Mouse (Mus musculus): ENCODE measurements around the gene Lrrc25.

Gene Lrrc25

DNA sequence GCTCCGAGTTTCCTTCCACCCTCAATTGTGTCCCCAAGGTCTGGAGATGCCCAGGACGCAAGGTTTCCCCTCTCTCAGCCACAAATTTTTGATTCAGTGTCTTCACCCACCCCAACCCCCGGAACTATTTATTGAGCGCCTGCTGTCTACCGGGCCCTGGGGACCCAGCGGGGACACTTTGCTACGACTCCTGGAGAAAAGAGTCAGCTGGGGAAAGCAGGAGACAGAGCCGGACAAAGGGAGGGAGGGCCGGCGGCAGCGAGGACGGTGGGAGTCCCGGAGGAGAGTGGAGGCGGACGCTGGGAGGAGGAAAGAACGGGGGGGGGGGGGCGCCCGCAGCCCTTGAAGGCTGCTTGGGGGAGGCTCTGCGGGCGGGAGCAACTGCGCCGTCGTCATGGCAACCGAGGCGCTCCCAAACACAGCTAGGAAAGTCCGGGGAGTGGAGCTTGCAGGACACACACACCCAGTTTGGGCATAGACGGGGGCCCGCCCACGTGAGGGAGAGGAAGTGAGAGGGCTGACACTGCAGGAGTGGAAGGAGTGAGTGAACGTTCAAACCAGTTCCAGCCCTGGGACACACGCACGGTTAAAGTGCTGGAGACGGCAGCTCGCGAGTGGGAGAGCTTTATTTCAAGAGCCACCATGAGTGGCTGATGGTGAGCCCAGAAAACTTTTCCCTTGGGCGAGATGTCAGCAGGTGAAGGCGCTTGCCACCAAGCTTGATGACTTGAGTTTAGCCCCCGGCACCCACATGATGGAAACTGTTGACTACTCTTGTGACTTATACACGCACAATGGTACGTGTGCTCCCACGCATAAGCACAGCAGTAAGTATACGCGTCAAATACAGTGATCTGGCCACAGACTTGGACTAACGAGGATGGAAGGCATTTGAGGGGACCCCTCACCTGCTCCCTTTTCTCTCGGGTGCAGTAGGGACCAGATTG, 5.8 kb upstream of the Lrrc25 start:
- in situ Hi-C loops (cut with MboI; ENCODE audit: low pct_unique_long_range_greater_than_20kb in 1 of 2, low sequenced_read_pairs in 2 of 2, unreplicated experiment in 1 of 2), result no loop called here

- in situ Hi-C loops (cut with MboI; ENCODE audit: low pct_unique_long_range_greater_than_20kb in 1 of 2, low sequenced_read_pairs in 2 of 2, unreplicated experiment in 1 of 2), result no loop called here
Observed at GRCm38 (mm10) chr8:70610796-70611771, 4.9 kb upstream of the Lrrc25 start.

DNA sequence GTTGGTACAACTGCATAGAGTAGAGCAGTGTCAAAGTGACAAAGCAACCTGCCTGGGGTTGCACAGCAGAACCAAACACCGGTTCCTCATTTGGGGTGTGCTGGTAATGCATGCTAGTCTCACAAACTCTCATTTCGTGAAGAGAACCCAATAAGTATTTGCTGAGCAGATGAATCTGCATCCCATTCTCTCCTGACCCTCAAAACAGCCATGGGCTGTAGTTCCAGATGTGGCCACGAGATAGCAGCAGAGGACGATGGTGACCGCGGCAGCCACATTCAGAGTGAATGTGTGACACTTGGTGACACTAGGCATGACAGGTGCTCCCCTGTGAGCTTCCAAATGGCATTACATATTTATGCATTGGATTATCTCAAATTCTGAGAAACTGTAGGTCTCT, 4.1 kb upstream of the Lrrc25 start:
- in situ Hi-C loops (cut with MboI; ENCODE audit: low pct_unique_long_range_greater_than_20kb in 1 of 2, low sequenced_read_pairs in 2 of 2, unreplicated experiment in 1 of 2), result no loop called here

- in situ Hi-C loops (cut with MboI; ENCODE audit: low pct_unique_long_range_greater_than_20kb in 1 of 2, low sequenced_read_pairs in 2 of 2, unreplicated experiment in 1 of 2), result no loop called here
Observed at GRCm38 (mm10) chr8:70613763-70614162, 2.2 kb upstream of the Lrrc25 start.

GRCm38 (mm10) chr8:70614469-70614868, 1.5 kb upstream of the Lrrc25 start:
- in situ Hi-C loops (cut with MboI; ENCODE audit: low pct_unique_long_range_greater_than_20kb in 1 of 2, low sequenced_read_pairs in 2 of 2, unreplicated experiment in 1 of 2), result no loop called here

DNA sequence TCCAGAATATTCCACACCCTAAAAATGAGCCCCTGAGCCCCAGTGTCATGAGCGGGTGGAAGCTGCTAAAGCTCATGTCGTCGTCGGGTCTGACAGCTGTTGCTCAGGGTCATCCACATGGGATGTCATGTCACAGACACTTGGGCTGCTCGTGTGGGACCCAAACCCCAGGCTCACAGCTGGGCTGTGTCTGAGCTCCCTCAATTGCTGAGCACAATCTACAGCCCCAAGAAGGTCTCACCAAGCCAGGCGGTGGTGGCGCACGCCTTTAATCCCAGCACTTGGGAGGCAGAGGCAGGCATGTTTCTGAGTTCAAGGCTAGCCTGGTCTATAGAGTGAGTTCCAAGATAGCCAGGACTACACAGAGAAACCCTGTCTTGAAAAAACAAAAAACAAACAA, 674 bp upstream of the Lrrc25 start:
- in situ Hi-C loops (cut with MboI; ENCODE audit: low pct_unique_long_range_greater_than_20kb in 1 of 2, low sequenced_read_pairs in 2 of 2, unreplicated experiment in 1 of 2), result no loop called here

- in situ Hi-C loops (cut with MboI; ENCODE audit: low pct_unique_long_range_greater_than_20kb in 1 of 2, low sequenced_read_pairs in 2 of 2, unreplicated experiment in 1 of 2), result no loop called here
Observed at GRCm38 (mm10) chr8:70616645-70617044, 690 bp downstream of the Lrrc25 start.

- in situ Hi-C loops (cut with MboI; ENCODE audit: low pct_unique_long_range_greater_than_20kb in 1 of 2, low sequenced_read_pairs in 2 of 2, unreplicated experiment in 1 of 2), result no loop called here
Observed at GRCm38 (mm10) chr8:70617985-70618384, 2.0 kb downstream of the Lrrc25 start.

DNA sequence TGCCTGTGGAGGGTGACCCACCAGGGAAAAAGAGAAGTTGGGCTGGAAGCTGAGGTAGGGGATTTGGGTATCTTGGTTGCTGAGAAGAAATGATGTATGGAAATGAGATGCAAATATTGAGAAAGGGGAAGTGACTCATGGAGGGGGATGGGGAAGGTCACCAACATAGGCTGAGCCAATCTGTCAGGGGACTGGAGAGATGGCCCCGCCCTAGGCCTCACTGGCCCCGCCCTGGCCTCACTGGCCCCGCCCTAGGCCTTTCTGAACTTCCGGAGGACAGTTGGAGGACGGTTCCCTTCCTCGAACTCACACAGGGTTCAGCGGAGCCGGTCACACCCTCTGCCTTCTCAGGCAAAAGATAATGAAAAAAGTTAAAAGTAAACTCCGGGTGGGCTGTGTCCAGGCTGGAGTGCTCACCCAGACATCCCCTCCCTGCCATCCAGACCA, 3.0 kb downstream of the Lrrc25 start:
- in situ Hi-C loops (cut with MboI; ENCODE audit: low pct_unique_long_range_greater_than_20kb in 1 of 2, low sequenced_read_pairs in 2 of 2, unreplicated experiment in 1 of 2), result no loop called here

GRCm38 (mm10) chr8:70622220-70622619, 6.3 kb downstream of the Lrrc25 start:
- in situ Hi-C loops (cut with MboI; ENCODE audit: low pct_unique_long_range_greater_than_20kb in 1 of 2, low sequenced_read_pairs in 2 of 2, unreplicated experiment in 1 of 2), result no loop called here

DNA sequence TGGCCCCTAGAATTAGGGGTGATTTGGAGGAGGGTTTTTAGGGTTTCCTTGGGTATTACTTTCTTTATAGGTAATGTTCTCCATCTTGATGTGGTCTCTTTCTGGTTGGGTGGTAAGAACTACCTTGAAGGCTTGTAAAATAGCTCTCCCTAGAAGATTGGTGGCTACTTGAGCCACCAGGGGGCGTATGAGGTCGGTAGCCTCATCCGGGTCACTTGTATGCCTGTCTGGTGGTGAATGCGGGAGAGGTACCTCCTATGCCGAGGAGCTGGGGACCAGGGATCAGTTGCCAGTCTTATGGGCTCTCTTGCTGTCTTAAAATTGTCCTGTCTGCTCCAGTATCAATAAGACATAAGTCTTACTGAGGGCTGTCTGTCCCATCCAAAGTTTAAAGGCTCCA, 9.1 kb downstream of the Lrrc25 start:
- in situ Hi-C loops (cut with MboI; ENCODE audit: low pct_unique_long_range_greater_than_20kb in 1 of 2, low sequenced_read_pairs in 2 of 2, unreplicated experiment in 1 of 2), result no loop called here

GRCm38 (mm10) chr8:70627041-70627440, 11.1 kb downstream of the Lrrc25 start:
- in situ Hi-C loops (cut with MboI; ENCODE audit: low pct_unique_long_range_greater_than_20kb in 1 of 2, low sequenced_read_pairs in 2 of 2, unreplicated experiment in 1 of 2), result no loop called here

DNA sequence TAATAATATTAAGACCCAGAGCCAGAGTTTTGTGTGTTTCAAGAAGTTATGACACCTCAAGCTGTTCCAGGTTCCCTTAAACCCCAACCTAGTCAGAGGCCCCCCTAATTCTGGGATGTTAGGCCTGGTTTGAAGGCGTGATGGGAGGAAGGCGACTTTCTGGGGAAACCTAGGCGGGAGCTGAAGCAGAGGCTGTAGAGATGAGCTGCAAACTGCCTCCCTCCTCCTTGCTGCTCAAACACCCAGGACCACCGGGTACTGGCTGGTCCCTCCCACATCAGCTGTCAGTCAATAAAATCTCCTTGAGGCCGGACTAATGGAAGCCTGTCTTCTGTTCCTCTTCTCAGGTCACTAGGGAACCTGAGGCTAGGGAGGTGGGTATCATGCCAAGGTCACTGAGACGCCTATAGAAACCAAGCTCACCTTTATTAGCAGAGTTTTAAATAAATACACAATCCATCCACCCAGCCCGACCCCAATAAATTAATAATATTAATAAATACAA, 13.1 kb downstream of the Lrrc25 start:
- in situ Hi-C loops (cut with MboI; ENCODE audit: low pct_unique_long_range_greater_than_20kb in 1 of 2, low sequenced_read_pairs in 2 of 2, unreplicated experiment in 1 of 2), result no loop called here

GRCm38 (mm10) chr8:70629574-70630531, 13.9 kb downstream of the Lrrc25 start:
- in situ Hi-C loops (cut with MboI; ENCODE audit: low pct_unique_long_range_greater_than_20kb in 1 of 2, low sequenced_read_pairs in 2 of 2, unreplicated experiment in 1 of 2), result no loop called here

DNA sequence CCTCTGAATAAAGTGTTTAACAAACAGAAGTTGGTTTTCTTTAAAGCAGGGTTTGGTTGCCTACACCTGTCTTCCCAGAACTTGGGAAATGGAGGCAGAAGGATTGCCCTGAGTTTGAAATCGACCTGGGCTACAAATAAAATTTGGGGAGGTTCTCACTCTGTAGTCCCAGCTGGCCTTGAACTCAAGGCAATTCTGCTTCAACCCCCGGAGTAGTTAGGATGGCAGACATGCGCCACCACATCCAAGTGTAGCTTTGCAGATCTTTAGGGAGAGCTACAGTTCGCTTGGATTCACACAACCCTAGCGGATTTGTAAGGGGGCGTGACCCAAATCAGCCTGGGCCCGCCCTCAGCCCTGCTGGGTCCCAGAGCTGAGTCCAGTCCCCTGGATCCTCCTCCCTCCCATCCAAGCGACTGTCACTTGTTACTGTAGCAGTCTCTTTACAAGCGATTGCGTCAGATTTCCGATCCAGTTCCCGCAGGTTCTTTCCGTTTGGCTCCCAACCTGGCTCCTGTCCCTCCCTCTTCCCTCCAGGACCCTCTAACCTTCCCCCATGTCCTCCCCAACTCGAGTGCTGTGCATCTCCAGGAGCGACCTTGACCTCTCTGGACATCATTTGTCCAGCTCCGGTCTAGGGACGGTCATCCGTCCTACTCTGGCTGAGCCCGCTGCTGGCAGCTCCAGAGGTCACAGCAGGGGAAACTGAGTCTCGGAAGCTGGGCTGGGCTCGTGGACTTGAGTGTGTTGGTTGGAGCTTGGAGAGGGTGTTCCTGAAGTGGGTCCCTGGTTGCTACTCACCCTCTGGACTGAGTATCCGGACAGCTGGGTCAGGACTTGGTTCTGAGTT, 14.8 kb downstream of the Lrrc25 start:
- in situ Hi-C loops (cut with MboI; ENCODE audit: low pct_unique_long_range_greater_than_20kb in 1 of 2, low sequenced_read_pairs in 2 of 2, unreplicated experiment in 1 of 2), result no loop called here

GRCm38 (mm10) chr8:70631436-70631835, 15.5 kb downstream of the Lrrc25 start:
- in situ Hi-C loops (cut with MboI; ENCODE audit: low pct_unique_long_range_greater_than_20kb in 1 of 2, low sequenced_read_pairs in 2 of 2, unreplicated experiment in 1 of 2), result no loop called here

DNA sequence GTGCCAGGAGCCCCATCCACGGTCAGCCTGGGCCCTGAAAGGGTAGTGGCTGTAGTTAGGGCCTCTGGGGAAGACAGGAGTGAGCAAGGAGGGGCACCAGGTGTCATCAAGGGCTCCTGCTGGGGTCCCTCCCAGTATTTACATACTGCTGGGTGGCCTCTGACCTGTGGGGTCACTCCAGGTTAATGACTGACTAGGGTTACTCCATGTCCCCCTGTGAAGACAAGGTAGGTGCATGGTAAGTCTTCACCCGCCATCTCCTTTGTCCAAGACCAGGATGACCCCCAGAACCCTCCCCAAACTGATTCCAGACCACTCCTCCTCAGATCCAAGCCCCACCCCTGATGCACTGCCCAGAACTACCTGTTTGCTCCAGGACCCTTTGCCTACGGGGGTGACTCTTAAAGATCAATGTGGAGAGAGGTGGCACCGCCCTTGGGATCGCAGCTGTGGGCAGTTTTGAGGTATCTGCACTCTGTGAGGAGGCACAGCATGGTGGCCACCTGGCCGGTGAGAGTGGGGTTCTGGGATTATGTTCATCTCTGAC, 16.5 kb downstream of the Lrrc25 start, which contains the start of gene Gdf15:
TSS of gene Gdf15 (minus strand) at position 111 of the 547 bp plus-strand sequence.
- in situ Hi-C loops (cut with MboI; ENCODE audit: low pct_unique_long_range_greater_than_20kb in 1 of 2, low sequenced_read_pairs in 2 of 2, unreplicated experiment in 1 of 2), result no loop called here

Measured in mouse embryonic stem cell (cell line).